Mouse (Mus musculus): ENCODE measurements around the gene Fam171b. TPM values are rescaled to one million over a fixed set of nuclear protein-coding genes. Genes with fewer than 3 reads are reported as not detected.

The Fam171b gene
- 0.11 TPM in 2 replicates for polyA plus RNA-seq (2012; rRNA removed)
- 0.06 and 0.15 TPM in 2 replicates for polyA plus RNA-seq (2014; fragmentation: Nextera tagmentation; extraction: Ambion mirVana)

GRCm38 (mm10) chr2:83812483-83813272 is at the start of gene Fam171b:
Gene Fam171b, plus strand, starts transcription at chr2:83812636.
- Histone ChIP-seq H3K4me1 (replicated peaks; ENCODE audit: control insufficient read depth in 2 of 2, insufficient read depth in 2 of 2, low read length in 1 of 2) (no peaks in the 10 kb centered on the region), H3K27ac (no peak within 1 kb of the TSS), H3K9me3 (ENCODE audit: control insufficient read depth, low read length) (no peaks in the 10 kb centered on the region), H3K4me3 (ENCODE audit: insufficient read depth in 1 of 2, low read depth in 2 of 2, low read length in 2 of 2) (peak within 1 kb of the TSS; percentile 34 to 40), H3K36me3 (replicated peaks; ENCODE audit: control insufficient read depth, insufficient read depth, low read depth) (no peaks in the 10 kb centered on the region), H3K4me2 (ENCODE audit: low read depth) (peak within 1 kb of the TSS; percentile 55), H3K27me3 (ENCODE audit: control insufficient read depth, insufficient read depth, low read length) (peaks cover 34% of the 10 kb centered on the region), H3K9ac (replicated peaks) (no peak within 1 kb of the TSS)
- TF ChIP-seq CTCF (IDR thresholded peaks at IDR 0.05; ENCODE audit: low read depth) (no peak), EP300 (IDR thresholded peaks at IDR 0.05; ENCODE audit: low read depth) (no peak)
- no peak for DNase-seq (ENCODE audit: low read depth in 3 of 3, low spot score in 3 of 3)
- WGBS (ENCODE audit: insufficient replicate concordance) = 1% methylated on average over 62 of the region's 63 CpGs
- peak; percentile 53 for ATAC-seq (ENCODE audit: insufficient read depth)

GRCm38 (mm10) chr2:83766058-83766457 is 46.4 kb upstream of the Fam171b start:
- Histone ChIP-seq H3K27me3 (ENCODE audit: control insufficient read depth, insufficient read depth, low read length) (no peaks in the 10 kb centered on the region), H3K4me2 (ENCODE audit: low read depth) (no peak overlapping the region), H3K9me3 (ENCODE audit: control insufficient read depth, low read length) (no peaks in the 10 kb centered on the region), H3K27ac (no peak overlapping the region), H3K9ac (replicated peaks) (no peak overlapping the region), H3K36me3 (replicated peaks; ENCODE audit: control insufficient read depth, insufficient read depth, low read depth) (no peaks in the 10 kb centered on the region), H3K4me3 (ENCODE audit: insufficient read depth in 1 of 2, low read depth in 2 of 2, low read length in 2 of 2) (no peak overlapping the region), H3K4me1 (replicated peaks; ENCODE audit: control insufficient read depth in 2 of 2, insufficient read depth in 2 of 2, low read length in 1 of 2) (no peaks in the 10 kb centered on the region; a peak in 1 of 4 replicates)
- 62% methylated on average over 6 of the region's 6 CpGs for WGBS (ENCODE audit: insufficient replicate concordance)
- DNase-seq (ENCODE audit: low read depth in 3 of 3, low spot score in 3 of 3) (no peak), ATAC-seq (ENCODE audit: insufficient read depth) (no peak)
- no peak for TF ChIP-seq CTCF (IDR thresholded peaks at IDR 0.05; ENCODE audit: low read depth)
- no peak for TF ChIP-seq EP300 (IDR thresholded peaks at IDR 0.05; ENCODE audit: low read depth)

GRCm38 (mm10) chr2:83766878-83767277 is 45.6 kb upstream of the Fam171b start:
- TF ChIP-seq EP300 (IDR thresholded peaks at IDR 0.05; ENCODE audit: low read depth) = no peak
- TF ChIP-seq CTCF (IDR thresholded peaks at IDR 0.05; ENCODE audit: low read depth) = no peak
- no peaks in the 10 kb centered on the region for H3K27me3 ChIP-seq (ENCODE audit: control insufficient read depth, insufficient read depth, low read length)
- no peak overlapping the region for H3K9ac ChIP-seq (replicated peaks)
- no peak overlapping the region for H3K4me2 ChIP-seq (ENCODE audit: low read depth)
- no peaks in the 10 kb centered on the region for H3K9me3 ChIP-seq (ENCODE audit: control insufficient read depth, low read length)
- no peaks in the 10 kb centered on the region for H3K36me3 ChIP-seq (replicated peaks; ENCODE audit: control insufficient read depth, insufficient read depth, low read depth)
- DNase-seq (ENCODE audit: low read depth in 3 of 3, low spot score in 3 of 3) (no peak), ATAC-seq (ENCODE audit: insufficient read depth) (no peak)
- no peaks in the 10 kb centered on the region; a peak in 1 of 4 replicates for H3K4me1 ChIP-seq (replicated peaks; ENCODE audit: control insufficient read depth in 2 of 2, insufficient read depth in 2 of 2, low read length in 1 of 2)
- no peak overlapping the region for H3K4me3 ChIP-seq (ENCODE audit: insufficient read depth in 1 of 2, low read depth in 2 of 2, low read length in 2 of 2)
- WGBS (ENCODE audit: insufficient replicate concordance) = 43% methylated on average over 1 of the region's 1 CpGs
- H3K27ac ChIP-seq = no peak overlapping the region

DNA sequence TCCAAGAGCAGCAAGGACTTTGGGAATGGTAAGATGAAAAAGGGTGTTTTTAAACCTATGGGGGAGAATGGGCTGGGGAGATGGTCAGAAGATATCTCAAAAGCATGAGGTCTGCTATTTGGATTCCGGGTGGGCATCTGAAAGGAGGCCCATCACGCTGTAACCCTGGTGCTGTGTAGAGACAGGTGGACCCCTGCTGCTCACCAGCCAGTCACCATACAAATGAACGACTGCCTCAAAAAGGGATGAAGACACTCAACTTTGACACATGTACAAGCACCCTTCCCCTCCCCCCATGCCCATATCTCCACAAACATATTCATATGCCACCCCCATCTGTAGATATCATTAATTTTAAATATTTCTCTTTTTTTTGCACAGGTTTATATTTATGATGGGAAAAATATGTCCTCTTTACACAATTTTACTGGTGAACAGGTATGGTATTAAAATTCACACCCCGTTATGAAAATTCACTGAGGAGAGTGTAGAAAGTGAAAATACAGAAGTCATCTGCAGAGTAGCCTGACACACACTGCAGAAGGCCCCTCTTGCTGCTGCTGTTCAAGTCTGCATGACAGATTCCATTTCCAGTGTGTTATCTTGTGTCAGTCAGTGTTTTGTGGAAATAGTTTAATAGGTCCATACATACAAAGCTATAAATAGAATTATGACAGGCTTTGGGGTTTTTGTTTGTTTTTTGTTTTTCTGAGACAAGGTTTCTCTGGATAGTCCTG is 44.0 kb upstream of the Fam171b start:
- 66% methylated on average over 4 of the region's 4 CpGs for WGBS (ENCODE audit: insufficient replicate concordance)
- H3K27me3 ChIP-seq (ENCODE audit: control insufficient read depth, insufficient read depth, low read length) = no peaks in the 10 kb centered on the region
- H3K9ac ChIP-seq (replicated peaks) = no peak overlapping the region
- TF ChIP-seq EP300 (IDR thresholded peaks at IDR 0.05; ENCODE audit: low read depth) (no peak), CTCF (IDR thresholded peaks at IDR 0.05; ENCODE audit: low read depth) (no peak)
- H3K27ac ChIP-seq = no peak overlapping the region
- ATAC-seq (ENCODE audit: insufficient read depth) = no peak
- H3K4me3 ChIP-seq (ENCODE audit: insufficient read depth in 1 of 2, low read depth in 2 of 2, low read length in 2 of 2) = no peak overlapping the region
- no peaks in the 10 kb centered on the region; a peak in 1 of 4 replicates for H3K4me1 ChIP-seq (replicated peaks; ENCODE audit: control insufficient read depth in 2 of 2, insufficient read depth in 2 of 2, low read length in 1 of 2)
- no peaks in the 10 kb centered on the region for H3K9me3 ChIP-seq (ENCODE audit: control insufficient read depth, low read length)
- no peaks in the 10 kb centered on the region for H3K36me3 ChIP-seq (replicated peaks; ENCODE audit: control insufficient read depth, insufficient read depth, low read depth)
- DNase-seq (ENCODE audit: low read depth in 3 of 3, low spot score in 3 of 3) = no peak
- H3K4me2 ChIP-seq (ENCODE audit: low read depth) = no peak overlapping the region

Measured in liver, embryonic 14.5 days (tissue).